Mouse (Mus musculus) thymus, postnatal 25 days (tissue): ENCODE measurements around the gene Clic4.

Experiments
- DNase-seq: peaks from one replicate; pipeline ENCODE4 v3.0.0; 2022

Gene Clic4

DNA sequence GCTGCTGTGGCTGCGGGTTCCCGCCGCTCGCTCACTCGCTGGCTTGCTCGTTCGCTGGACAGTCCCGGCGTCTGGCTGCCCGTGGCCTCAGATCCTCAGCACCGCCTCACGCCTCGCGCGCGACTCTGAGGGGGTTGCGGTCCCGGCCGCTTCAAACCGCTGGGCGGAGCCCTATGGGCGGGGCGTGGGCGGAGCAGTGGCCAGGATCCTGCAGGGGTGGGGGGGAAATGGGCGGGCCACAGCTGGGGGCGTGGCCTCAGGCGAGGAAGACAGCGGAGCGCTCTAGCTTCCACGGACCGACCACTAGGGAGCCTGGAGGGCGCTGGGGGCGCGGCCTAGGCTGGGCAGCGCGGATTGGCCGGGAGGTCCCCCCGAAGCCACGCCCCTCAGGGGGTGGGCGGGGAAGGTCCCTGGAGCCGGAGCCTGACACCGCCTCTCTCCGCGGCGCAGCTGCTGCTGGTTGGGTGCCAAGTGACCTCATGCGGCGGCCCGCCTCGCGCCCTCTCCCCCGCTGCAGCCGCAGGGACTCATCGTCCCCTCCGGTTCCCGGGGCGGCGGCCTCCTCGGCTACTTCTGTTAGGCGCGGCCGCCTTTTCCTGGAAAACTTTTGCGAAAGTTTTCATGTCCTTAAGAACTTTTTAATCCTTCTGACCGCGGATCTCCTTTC is at the start of gene Clic4:
Gene Clic4 (minus strand): TSS at position 175 of the 667 bp plus-strand sequence.
- DNase-seq, result peak; percentile 100

DNA sequence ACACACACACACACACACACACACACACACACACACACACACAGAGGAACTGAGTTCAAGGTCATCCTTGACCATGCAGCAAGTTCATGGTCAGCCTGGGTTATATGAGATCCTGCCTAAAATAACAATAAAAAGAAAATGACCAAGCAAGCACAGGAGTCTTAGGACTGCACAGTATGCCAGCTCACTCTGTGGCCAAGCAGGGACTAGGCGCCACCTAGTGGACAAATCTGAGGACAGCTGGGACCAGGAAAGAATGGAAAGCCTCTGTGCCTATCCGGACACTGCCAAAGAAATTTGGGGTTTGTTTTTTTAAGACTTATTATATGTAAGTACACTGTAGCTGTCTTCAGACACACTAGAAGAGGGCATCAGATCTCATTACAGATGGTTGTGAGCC is 45.4 kb upstream of the Clic4 start:
- DNase-seq, result peak; percentile 56

DNA sequence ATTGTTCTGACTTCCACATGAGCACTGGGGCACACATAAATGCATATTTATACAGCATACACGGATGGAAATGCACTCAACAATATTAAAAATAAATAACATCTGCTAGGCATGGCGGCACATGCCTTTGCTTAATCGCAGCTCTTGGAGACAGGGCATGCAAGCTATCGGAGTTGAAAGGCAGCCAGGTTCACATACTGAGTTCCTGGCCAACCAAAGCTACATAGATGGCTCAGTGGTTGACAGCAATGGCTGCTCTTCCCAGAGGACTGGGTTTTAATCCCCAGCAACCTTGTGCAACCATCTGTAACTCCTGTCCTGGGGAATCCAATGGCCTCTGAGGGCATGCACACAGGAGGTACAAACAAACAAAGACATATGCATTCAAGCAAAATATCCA is 44.9 kb upstream of the Clic4 start:
- no peak for DNase-seq

DNA sequence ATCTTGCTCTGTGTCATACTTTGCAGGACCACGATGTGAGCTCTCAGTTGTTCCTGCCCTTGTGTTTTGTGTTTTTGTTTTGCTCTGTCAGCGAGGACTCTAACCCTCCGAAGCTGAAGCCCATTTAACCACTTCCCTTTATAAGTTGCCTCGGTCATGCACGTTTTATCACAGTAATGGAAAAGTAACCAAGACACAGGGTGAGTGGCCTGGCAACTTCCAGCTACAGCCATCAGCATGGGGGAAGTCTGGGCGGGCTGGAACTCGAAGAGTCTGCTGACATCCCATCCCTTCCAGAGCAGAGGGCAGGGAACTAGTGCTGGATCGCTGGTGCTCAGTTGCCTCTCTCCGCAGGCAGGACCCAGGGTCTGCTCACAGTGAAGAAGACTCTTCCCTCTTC is 42.7 kb upstream of the Clic4 start:
- no peak for DNase-seq

DNA sequence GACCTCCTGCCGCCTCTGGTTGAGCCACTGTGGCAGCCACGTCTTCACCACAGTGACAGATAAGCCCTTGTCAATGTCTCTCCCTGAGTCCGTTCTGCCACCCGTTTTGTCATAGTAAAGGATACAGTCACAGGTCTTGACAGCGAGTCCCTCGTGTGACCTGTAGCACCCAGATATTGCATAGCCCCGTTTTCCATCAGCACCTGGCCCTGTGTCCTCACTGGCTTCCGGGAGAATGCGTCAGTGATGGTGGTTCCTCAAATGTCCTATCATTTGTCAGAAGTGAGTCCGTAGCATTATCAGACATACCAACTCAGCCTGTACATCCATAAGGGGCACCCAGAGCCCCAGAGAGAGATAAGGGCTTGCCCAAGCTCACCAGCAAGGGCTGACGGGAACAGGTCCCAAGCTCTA is 41.8 kb upstream of the Clic4 start:
- DNase-seq, result no peak

DNA sequence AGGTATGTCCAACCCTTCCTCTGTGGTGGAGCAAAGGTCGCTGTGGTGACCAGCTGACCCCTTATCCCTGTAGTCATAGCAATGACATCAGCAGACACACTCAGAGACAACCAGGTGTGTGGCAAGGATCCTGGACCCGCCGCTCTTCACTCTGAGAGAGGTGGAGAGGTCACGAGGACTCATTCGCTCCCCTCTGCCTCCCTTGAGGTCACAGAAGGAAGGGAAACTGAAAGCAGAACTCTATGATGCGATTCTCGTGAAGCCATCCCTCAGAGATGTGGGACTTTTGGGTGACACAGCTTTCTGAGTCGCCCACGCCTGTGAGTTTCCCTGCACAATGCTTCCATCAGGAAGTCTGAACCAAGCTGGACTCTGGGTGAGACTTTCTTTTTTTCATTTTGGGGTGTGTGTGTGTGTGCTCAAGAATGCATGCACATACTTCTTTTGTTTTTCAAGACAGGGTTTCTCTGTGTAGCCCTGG is 41.2 kb upstream of the Clic4 start:
- DNase-seq, result peak; percentile 26

DNA sequence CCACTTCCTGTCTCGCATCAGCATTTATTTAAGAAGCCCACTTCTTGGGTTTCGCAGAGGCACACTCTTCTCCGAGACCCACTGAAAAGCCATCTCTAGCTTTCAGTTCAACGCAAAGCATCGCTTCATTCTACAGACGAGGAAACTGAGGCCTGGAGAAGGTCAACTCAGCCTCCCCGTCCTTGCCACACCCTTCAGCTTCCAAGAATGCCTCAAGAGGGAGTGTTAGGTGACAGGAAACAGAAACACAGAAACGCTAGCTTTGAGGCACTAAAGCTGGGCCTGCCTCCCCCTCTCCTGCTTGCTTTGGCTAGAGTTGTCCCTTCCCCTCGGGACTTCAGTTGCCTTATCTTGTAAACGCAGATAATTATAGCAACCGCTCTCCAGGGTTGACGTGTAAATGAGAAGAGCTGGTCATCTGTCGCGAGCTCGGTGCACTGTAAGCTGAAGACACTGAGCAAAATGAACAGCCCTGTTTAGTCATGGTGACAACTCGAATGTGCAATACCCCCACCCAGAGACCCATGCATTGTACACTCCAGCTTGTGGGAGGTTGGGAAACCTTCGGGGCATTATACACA is 40.6 kb upstream of the Clic4 start:
- peak; percentile 10 for DNase-seq

DNA sequence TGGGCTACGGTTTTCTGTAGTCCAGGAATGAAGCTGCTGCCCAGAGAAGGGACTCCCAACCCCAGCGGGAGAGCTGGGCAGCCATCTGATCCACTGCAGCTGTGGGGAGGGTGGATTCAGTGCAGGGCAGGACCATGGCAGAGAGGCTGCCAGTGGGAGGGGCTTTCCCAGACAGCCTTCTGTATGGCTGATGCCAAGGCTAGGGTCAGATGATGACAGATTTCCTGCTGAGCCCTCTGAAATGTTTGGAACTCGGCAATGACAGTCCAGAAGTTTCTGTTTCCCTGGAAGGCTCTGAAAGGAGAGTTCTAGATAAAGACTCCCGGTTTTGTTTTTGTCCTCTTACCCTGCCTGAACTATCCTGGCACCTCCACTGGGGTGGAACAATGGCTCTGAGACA is 40.1 kb upstream of the Clic4 start:
- no peak for DNase-seq

DNA sequence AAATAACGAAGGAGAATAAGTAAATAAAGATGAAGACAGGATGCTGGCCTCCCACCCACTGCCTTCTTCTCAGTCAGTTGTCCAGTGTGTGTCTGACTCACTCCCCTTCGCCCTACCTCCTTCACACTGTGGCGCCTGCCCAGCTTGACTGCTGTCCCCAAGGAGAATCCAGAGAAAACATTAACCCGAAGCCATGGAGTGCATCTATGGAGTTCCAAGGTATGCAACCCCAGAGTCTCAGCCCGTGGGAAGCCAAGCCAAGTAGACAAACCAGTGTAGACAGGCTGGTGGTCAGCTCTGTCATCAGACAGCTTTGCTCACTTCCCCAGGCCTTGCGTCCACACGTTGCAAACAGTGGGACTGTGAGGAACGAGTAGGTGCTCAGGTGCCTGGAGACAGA is 37.8 kb upstream of the Clic4 start:
- DNase-seq, result no peak

DNA sequence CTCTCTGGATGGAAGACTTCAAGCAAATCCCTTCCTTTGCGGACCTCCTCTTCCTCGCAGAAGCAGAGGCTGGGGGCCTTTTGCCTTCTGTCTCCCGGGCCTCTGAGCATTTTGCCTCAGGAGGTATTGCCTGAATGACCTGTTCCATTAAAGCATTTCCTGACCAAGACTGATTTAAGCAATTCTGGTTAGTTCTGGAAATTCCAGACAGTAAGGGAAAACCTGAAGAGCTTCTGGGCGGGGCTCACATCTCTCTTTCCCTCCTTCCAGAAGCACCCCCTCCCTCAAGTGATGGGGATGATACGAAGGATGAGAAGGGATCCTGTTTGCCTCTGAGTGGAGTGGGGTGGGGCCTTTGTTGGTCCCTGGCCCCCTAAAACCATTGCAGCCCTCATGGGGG is 37.1 kb upstream of the Clic4 start:
- no peak for DNase-seq

DNA sequence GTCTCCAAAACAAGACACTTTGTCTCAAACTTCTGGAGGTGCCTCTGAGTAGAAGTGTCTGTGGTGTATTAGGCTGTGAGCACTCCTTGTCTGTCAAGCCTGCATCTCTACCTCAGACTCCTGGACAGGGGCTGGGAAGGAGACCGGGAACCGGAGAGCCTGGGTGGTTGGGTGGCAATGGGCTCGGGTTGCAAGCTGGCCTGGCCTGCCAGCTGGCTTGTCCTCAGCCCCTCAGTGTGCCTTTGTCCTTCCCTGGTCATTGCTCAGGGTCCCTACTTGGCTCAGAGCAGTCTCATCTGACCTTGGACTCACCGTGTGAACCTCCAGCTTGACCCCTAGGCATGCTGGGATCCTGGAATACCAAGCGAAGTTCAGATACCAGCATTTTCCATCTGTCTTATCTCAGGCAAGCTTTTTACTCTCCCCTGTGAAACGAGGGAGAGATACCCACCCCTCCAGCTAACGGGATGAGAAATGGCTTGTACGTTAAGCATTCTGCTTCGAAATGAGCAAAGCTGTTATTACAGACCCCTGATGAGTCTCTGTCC is 36.6 kb upstream of the Clic4 start:
- no peak for DNase-seq

DNA sequence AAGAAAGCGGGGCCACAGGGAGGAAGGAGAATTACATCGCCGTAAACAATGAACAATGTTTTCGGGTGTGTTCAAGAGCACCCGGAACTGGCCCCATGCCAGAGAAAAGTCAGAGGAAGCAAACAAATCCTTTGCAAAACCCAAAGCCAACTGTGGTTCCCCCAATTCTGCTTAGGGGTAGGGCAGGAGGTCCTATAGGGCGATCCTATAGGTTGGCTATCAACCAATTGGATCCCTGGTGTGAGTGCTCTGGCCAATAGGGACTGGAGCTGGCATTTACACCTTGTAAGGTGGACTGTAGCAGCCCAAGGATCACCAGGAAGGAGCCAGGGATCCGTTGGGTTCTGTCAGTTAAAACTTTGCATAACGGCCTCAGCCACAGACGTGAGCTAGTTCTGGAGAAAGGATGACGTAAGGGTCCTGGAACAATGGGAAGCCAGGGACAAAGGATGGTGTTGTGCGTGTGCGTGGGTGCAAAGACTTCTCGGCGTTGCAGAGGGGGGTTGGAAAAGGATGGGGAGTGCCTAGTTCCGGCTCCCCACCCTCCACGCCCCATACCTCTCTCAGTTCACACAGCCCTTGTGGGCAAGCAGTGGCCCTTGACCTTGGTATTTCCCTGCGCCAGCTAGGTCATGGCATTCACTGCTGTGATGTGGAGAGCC is 34.5 kb upstream of the Clic4 start:
- no peak for DNase-seq

DNA sequence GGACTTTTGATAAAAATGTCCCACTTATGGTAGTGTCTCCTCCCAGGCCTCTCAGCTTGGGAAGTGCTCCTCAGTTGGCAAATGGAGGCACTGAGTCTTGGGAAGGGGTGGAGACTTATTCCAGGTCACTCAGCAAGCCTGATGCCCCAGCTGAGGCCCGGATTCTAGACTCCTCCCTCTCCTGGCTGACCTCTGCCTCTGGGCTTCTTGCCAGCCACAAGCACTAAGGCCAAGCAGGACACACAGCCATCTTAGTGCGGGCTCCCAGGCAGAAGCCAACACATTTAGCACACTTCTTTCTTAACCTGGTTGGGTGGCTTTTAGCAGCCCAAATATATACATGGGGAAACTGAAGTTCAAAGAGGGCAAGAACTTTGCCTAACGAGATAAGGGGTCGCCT is 33.9 kb upstream of the Clic4 start:
- DNase-seq, result no peak

DNA sequence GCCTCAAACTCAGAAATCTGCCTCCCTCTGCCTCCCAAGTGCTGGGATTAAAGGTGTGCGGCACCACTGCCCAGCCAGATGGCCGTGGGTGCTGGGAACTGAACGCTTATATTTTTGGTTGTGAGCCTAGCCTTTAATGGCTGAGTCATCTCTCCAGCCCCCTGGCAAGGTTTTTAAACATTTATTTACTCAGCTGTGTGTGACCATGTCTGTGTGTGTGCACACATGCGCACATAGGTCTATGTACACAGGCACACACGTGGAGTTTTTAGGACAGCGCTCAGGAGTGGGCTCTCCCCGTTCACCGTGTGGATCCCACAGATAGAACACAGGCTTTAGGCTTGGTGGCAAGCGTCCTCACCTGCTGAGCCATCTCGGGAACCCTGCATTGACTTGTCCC is 29.6 kb upstream of the Clic4 start:
- DNase-seq, result no peak

DNA sequence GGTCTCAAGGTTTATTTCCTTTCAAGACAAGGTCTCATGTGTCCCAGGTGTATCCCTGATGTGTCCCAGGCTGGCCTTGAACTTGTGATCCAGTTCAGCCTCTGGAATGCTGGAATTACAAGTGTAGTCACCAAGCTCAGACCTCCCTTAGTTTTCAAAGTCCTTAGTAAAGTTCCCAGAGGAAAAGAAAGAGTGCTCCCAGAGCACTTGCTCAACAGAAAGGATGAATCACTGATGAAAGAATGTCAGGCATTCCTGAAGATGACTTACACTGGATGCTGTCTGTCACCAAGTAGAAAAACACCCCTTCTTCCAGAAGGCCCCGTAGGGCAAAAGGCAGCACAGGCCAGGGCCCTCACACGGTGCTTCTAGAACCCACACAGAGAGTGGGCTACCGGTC is 28.6 kb upstream of the Clic4 start:
- DNase-seq, result no peak

DNA sequence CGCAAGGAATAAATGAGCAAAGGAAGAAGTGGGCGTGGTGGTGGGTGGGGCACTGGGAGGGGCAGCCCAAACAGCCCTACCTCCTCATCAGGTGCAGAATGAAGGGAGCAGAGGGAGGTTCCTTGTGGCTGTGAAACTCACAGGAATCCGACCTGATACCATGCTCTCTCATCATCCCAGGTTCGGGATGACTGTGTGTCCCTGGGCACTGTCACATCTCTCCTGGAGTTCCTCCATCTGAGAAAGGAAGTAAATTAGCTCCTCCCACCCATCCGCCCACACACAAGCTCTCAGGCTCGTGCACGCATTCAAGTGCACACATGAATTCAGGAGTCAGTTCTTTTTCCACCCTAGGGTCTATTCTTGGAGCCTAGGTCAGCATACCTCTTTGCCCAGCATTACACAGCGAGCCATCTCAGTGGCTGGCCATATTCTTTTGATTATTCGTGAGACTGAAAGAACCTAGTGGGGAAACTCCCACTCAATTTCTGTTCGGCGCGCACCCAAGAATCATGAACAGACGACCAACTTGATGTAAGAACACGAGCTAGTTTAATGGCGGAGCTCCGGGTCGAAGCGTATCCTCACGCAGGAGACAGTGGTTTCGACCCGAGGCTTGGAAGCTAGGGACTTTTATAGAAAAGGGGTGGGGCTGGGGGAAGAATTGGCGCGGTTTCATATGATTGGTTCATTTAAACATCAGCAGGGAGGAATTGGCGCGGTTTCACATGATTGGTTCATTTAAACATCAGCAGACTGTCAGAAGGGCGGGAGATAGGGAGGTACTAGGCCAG is 27.8 kb upstream of the Clic4 start:
- DNase-seq, result peak; percentile 9

DNA sequence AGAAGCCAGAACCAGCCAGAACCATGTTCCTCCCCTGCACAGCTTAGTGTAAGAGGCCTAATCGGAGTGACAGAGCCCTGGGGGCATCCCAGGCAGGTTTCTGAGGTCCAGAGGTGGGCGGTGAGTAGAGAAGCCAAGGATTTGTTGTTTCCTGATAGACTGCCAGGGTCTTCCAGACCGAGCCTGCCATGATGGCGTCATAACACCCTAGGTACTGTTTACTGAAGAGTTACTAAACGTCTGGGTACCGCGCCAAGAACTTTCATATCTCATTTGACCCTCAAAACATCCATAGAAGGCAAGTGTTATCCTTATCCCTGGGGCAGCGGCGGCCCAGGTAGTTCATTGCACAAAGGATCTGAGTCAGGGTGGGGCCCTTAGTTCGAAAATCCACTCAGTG is 26.1 kb upstream of the Clic4 start:
- no peak for DNase-seq

DNA sequence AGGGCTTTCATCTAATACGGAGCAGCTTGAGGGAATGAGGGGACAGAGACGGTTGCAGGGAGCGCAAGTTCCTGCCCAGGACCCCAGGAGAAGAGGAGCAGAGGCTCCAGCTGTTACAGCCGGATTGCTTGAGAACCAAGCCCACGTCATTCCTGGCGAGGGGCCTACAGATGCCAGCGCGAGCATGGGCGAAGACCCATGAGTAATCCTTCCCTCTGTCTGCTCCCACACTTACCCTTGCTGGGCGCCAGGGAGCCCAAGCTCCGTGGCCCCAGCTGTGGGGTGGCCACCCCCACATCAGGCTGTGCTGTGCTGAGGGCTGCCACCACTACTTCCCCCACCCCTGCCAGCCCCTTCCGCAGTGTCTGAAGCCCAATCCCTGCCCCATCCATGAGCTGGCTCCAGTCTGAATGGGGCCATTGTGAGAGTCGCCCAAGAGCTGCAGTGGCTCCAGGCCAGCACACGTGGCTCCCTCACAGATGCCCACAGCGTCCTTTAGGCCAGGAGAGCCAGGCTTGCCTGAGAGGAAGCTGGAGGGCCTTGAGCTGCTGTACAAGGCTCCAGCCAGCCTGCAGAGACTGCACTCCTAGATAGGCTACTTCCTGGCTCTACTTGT is 25.4 kb upstream of the Clic4 start:
- DNase-seq, result no peak

DNA sequence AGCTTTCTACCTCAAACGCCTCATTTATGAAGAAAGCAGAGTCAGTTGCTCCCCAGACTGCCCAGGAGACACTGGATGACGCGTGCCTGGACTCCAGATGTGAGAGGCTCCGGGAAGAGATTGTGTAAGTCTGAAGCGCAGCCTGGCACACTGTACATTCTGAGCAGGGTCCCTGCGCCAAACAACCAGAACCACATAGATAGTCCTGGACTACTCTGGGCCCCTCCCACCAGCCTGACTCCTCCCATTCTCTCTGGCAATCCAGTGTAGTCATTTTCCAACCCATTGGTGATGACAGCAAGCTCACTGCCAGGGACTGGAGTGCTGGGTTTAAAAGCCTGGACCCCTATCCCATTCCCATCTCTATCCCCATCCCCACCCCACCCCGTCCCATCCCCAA is 24.5 kb upstream of the Clic4 start:
- DNase-seq, result no peak

DNA sequence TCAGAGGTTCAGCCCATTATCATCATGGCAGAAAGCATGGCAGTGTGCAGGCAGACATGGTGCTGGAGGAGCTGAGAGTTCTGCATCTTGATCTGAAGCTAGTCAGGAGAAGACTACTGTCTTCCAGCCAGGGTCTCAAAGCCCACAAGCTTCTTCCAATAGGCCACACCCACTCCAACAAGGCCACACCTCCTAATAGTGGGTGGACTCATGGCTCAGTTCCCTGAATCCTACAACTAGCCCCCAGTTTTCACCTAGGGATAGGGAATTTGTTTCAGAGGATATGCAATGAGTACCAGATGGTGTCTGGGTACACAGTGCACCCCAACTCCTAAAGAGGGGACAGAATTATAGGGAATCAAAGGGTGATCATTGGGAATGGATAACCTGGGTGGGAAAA is 24.0 kb upstream of the Clic4 start:
- DNase-seq, result no peak

DNA sequence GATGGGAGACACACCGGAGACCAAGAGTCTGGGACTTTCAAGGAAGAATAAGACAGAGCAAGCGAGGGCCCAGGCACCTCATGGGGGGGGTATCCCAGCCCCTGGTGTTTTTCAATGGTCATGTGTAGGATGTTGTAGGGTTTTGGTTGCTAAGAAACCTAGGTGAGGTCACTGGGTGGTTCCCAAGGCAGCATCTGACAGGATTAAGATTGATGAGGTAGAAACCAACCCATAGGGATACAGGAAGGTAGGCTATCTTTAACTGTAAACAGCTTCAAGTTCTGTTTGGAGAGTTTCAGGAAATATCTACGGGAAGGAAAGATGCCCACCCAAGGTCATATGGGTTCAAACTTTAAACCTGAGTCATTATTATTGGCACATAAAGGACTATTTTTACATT is 21.2 kb upstream of the Clic4 start:
- no peak for DNase-seq

DNA sequence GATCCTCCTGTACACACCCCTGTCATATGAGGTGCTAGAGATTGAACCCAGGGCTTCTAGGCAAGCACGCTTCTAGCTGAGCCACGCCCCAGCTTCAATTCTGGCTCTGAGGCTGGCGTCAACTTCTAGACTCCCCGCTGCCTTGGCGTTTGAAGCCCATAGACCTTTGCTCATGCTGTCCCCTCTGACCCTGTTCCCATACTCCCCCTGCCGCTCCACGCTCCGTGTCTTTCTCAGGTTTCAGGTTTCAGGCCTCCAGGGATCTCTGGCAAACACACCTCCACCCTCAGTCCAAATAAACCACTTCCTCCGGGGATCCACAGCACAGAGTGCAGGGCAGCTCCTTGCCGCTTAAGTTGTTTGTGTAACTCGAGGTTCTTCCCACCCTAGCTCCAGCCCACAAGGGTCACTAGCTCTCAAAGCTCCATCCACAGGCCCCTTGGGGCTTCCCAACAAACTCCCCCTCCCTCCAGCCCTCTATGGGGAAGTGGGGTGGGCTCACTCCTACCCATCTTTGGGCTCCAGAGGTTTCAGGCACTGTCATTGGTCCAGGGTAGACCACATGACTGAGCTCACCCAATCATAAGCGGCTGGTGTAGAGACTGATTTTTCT is 20.0 kb upstream of the Clic4 start:
- peak; percentile 42 for DNase-seq
